Mouse (Mus musculus): ENCODE measurements around the gene Borcs5.

GRCm38 (mm10) chr6:134633553-134633952 is 5.8 kb upstream of the Borcs5 start:
- TF ChIP-seq TCF12 (IDR thresholded peaks at IDR 0.05; ENCODE audit: insufficient read depth, poor library complexity, severe bottlenecking) (no peak), E2F4 (IDR thresholded peaks at IDR 0.05; ENCODE audit: insufficient read depth) (no peak), SRF (IDR thresholded peaks at IDR 0.05; ENCODE audit: control insufficient read depth, insufficient read length, low read depth) (no peak), POLR2AphosphoS2 (IDR thresholded peaks at IDR 0.05; ENCODE audit: insufficient read length, low read depth) (no peak)

Measured in myocyte (in vitro differentiated cells).